12 mouse cellular contexts compared by ENCODE assay signal in genomic region chr2:172727576-172727975, GRCm38 (mm10).
A peak's percentile ranks its signal among the peaks of the same experiment; 100 is the strongest.
DNase-seq lines count a peak whose midpoint lies in the region; ATAC-seq and TF ChIP-seq lines count a peak whose summit lies in the region.
"Had no signal": no experiment of that assay in that cellular context is flagged by ENCODE, and none has a peak within 500 bp of the region (broad histone marks: within the 10 kb centered on the region; RNA-seq: fewer than 3 reads in every experiment).

No protein-coding gene starts in this region.

- 15% methylated on average over 10 of the region's 10 CpGs for WGBS in embryonic facial prominence, embryonic 11.5 days
- 20% methylated on average over 10 of the region's 10 CpGs for WGBS in hindbrain, embryonic 12.5 days
- 13% methylated on average over 10 of the region's 10 CpGs for WGBS in midbrain, embryonic 15.5 days
- 45% methylated on average over 10 of the region's 10 CpGs for WGBS in thymus, adult 2 months

- H3K4me2 ChIP-seq in embryonic facial prominence, embryonic 11.5 days (ENCODE audit: low read depth, low read length), result no peak overlapping the region; the same call in 1 of the 2 replicates
- H3K4me2 ChIP-seq in hindbrain, embryonic 12.5 days (replicated peaks), result peak overlapping the region; percentile 72
- H3K4me2 ChIP-seq in midbrain, embryonic 15.5 days, result peak overlapping the region; percentile 74; the same call in 1 of the 2 replicates

- H3K36me3 ChIP-seq in embryonic facial prominence, embryonic 11.5 days (replicated peaks; ENCODE audit: control insufficient read depth, insufficient read depth, low read depth, low read length), result no peaks in the 10 kb centered on the region
- H3K36me3 ChIP-seq in hindbrain, embryonic 12.5 days, result no peaks in the 10 kb centered on the region
- no peaks in the 10 kb centered on the region for H3K36me3 ChIP-seq in midbrain, embryonic 15.5 days (replicated peaks)
- H3K36me3 ChIP-seq in thymus, adult 2 months (ENCODE audit: control insufficient read depth, insufficient read depth, low read length), result no peaks in the 10 kb centered on the region
- H3K36me3 ChIP-seq: liver, embryonic 12.5 days; stomach, embryonic 15.5 days had no signal

- H3K27me3 ChIP-seq in embryonic facial prominence, embryonic 11.5 days (ENCODE audit: control insufficient read depth, insufficient read depth, low read length), result peaks cover 37% of the 10 kb centered on the region
- H3K27me3 ChIP-seq in hindbrain, embryonic 12.5 days, result peaks cover 91% of the 10 kb centered on the region
- H3K27me3 ChIP-seq in midbrain, embryonic 15.5 days (replicated peaks), result peaks cover 67% of the 10 kb centered on the region
- H3K27me3 ChIP-seq in thymus, adult 2 months (ENCODE audit: control insufficient read depth, insufficient read depth, low read length), result peaks cover 41% of the 10 kb centered on the region

- H3K9ac ChIP-seq in embryonic facial prominence, embryonic 11.5 days (replicated peaks; ENCODE audit: low read length), result no peak overlapping the region
- no peak overlapping the region for H3K9ac ChIP-seq in hindbrain, embryonic 12.5 days
- H3K9ac ChIP-seq in midbrain, embryonic 15.5 days, result no peak overlapping the region
- H3K9ac ChIP-seq: liver, embryonic 12.5 days; stomach, embryonic 15.5 days had no signal

- no peak overlapping the region for H3K27ac ChIP-seq in embryonic facial prominence, embryonic 11.5 days (replicated peaks; ENCODE audit: low read depth, low read length)
- no peak overlapping the region for H3K27ac ChIP-seq in hindbrain, embryonic 12.5 days
- no peak overlapping the region for H3K27ac ChIP-seq in midbrain, embryonic 15.5 days
- no peak overlapping the region for H3K27ac ChIP-seq in thymus, adult 2 months (ENCODE audit: control insufficient read depth, insufficient read depth, low read length)
- H3K27ac ChIP-seq: gastrocnemius, adult 2 months; liver, embryonic 12.5 days; stomach, embryonic 15.5 days had no signal

- peak overlapping the region; percentile 33; the same call in 1 of the 2 replicates for H3K4me3 ChIP-seq in embryonic facial prominence, embryonic 11.5 days (ENCODE audit: low read depth, low read length)
- no peak overlapping the region for H3K4me3 ChIP-seq in hindbrain, embryonic 12.5 days
- H3K4me3 ChIP-seq in midbrain, embryonic 15.5 days, result no peak overlapping the region
- no peak overlapping the region for H3K4me3 ChIP-seq in thymus, adult 2 months (ENCODE audit: control insufficient read depth, insufficient read depth, low read length)

- no peaks in the 10 kb centered on the region for H3K9me3 ChIP-seq in embryonic facial prominence, embryonic 11.5 days (replicated peaks; ENCODE audit: control insufficient read depth, low read length)
- H3K9me3 ChIP-seq in hindbrain, embryonic 12.5 days (replicated peaks), result no peaks in the 10 kb centered on the region
- no peaks in the 10 kb centered on the region for H3K9me3 ChIP-seq in midbrain, embryonic 15.5 days
- H3K9me3 ChIP-seq: liver, embryonic 12.5 days; stomach, embryonic 15.5 days had no signal

- peak; percentile 27 for DNase-seq in embryo, embryonic 10 days (ENCODE audit: low spot score)
- DNase-seq in embryonic facial prominence, embryonic 11.5 days (ENCODE audit: low spot score), result peak; percentile 57
- DNase-seq in thymus, adult 2 months, result no peak
- DNase-seq in layer of hippocampus, adult 18-20 months (ENCODE audit: low spot score in 2 of 2), result no peak
- DNase-seq: kidney, adult 8-10 months; layer of hippocampus, adult 9-11 months had no signal

- TF ChIP-seq POLR2A in thymus, adult 2 months (IDR thresholded peaks at IDR 0.05; ENCODE audit: control insufficient read depth, extremely low read depth, insufficient read depth, low read length, poor library complexity), result no peak

- peaks cover 6% of the 10 kb centered on the region for H3K4me1 ChIP-seq in embryonic facial prominence, embryonic 11.5 days (ENCODE audit: control insufficient read depth, insufficient read depth, low read length)
- peaks cover 36% of the 10 kb centered on the region for H3K4me1 ChIP-seq in hindbrain, embryonic 12.5 days
- peaks cover 29% of the 10 kb centered on the region for H3K4me1 ChIP-seq in midbrain, embryonic 15.5 days
- no peaks in the 10 kb centered on the region for H3K4me1 ChIP-seq in thymus, adult 2 months (replicated peaks; ENCODE audit: control insufficient read depth, insufficient read depth, low read length)

- no peak for ATAC-seq in embryonic facial prominence, embryonic 11.5 days (replicated peaks; ENCODE audit: insufficient number of reproducible peaks, low FRiP score, low TSS enrichment, low read depth)
- no peak for ATAC-seq in hindbrain, embryonic 12.5 days (ENCODE audit: low FRiP score)
- no peak for ATAC-seq in midbrain, embryonic 15.5 days (replicated peaks)
- ATAC-seq in activated CD4-positive, CD25-positive, alpha-beta regulatory T cell, adult 4 months, result no peak
- ATAC-seq: liver, embryonic 12.5 days had no signal

- TF ChIP-seq CTCF in thymus, adult 2 months (IDR thresholded peaks at IDR 0.05; ENCODE audit: borderline replicate concordance, control insufficient read depth, extremely low read depth, insufficient read depth, low read length, poor library complexity), result no peak

Comparison
In these comparisons a context has a peak if more than half of its experiments do, and no peak if none do; other contexts are left out.
1. DNase-seq: peak in embryo, embryonic 10 days (single experiment) and embryonic facial prominence, embryonic 11.5 days (single experiment); none in thymus, adult 2 months (single experiment) and layer of hippocampus, adult 18-20 months (0 of 2).